Mouse (Mus musculus): ENCODE data around the gene Prkag1. TPM values are rescaled to one million over a fixed set of nuclear protein-coding genes. Genes with fewer than 3 reads are reported as not detected.
A peak's percentile ranks its signal among the peaks of the same experiment; 100 is the strongest.

The Prkag1 gene
- total RNA-seq, 2 experiments from 2014 or later, result 36.6 to 42.0 TPM

- no peak for DNase-seq
- intact Hi-C loops (cut with DNase I; ENCODE audit: low total_unique reads), result no loop called here
Observed at GRCm38 (mm10) chr15:98778806-98779205, 52.5 kb downstream of the Prkag1 start.

- intact Hi-C loops (cut with DNase I; ENCODE audit: low total_unique reads), result no loop called here
- no peak for DNase-seq
Observed at GRCm38 (mm10) chr15:98778191-98778770, 53.0 kb downstream of the Prkag1 start.

- intact Hi-C loops (cut with DNase I; ENCODE audit: low total_unique reads), result no loop called here
- no peak for DNase-seq
Observed at GRCm38 (mm10) chr15:98777762-98778161, 53.6 kb downstream of the Prkag1 start, which contains the start of gene Wnt10b. Gene Wnt10b, minus strand, starts transcription at chr15:98778150.

GRCm38 (mm10) chr15:98777005-98777616, 54.2 kb downstream of the Prkag1 start:
- intact Hi-C loops (cut with DNase I; ENCODE audit: low total_unique reads), result no loop called here
- no peak for DNase-seq

GRCm38 (mm10) chr15:98776280-98777004, 54.9 kb downstream of the Prkag1 start:
- intact Hi-C loops (cut with DNase I; ENCODE audit: low total_unique reads), result no loop called here
- DNase-seq, result peak; percentile 24

GRCm38 (mm10) chr15:98775533-98775932, 55.8 kb downstream of the Prkag1 start:
- no peak for DNase-seq
- intact Hi-C loops (cut with DNase I; ENCODE audit: low total_unique reads), result no loop called here

GRCm38 (mm10) chr15:98774096-98774495, 57.2 kb downstream of the Prkag1 start:
- no peak for DNase-seq
- intact Hi-C loops (cut with DNase I; ENCODE audit: low total_unique reads), result no loop called here

- DNase-seq, result no peak
- intact Hi-C loops (cut with DNase I; ENCODE audit: low total_unique reads), result no loop called here
Observed at GRCm38 (mm10) chr15:98772511-98773211, 58.7 kb downstream of the Prkag1 start.

- intact Hi-C loops (cut with DNase I; ENCODE audit: low total_unique reads), result no loop called here
- DNase-seq, result no peak
Observed at GRCm38 (mm10) chr15:98771813-98772425, 59.4 kb downstream of the Prkag1 start.

GRCm38 (mm10) chr15:98768259-98768658, 63.1 kb downstream of the Prkag1 start:
- no peak for DNase-seq
- intact Hi-C loops (cut with DNase I; ENCODE audit: low total_unique reads), result no loop called here

GRCm38 (mm10) chr15:98765929-98766328, 65.4 kb downstream of the Prkag1 start:
- intact Hi-C loops (cut with DNase I; ENCODE audit: low total_unique reads), result no loop called here

More at GRCm38 (mm10) chr15:98765929-98766328, 65.4 kb downstream of the Prkag1 start:
- DNase-seq, result no peak

Other genes with a start within 250 kb of the Prkag1 start
- gene Adcy6, start 221.4 kb downstream of the Prkag1 start, total RNA-seq (2021), result 10 to 100 TPM; 33.1 to 36.4 TPM
- 1 to 10 TPM; 6.6 to 9.5 TPM for gene Cacnb3, start 200.7 kb downstream of the Prkag1 start, total RNA-seq (2021)
- 10 to 100 TPM; 45.1 to 48.1 TPM for gene Ddx23, start 168.6 kb downstream of the Prkag1 start, total RNA-seq (2021)
- gene Rnd1, start 154.1 kb downstream of the Prkag1 start, total RNA-seq (2021), result 1 to 10 TPM in 1 of 2 experiments, under 1 TPM in 1; 0.40 to 1.2 TPM
- not detected for gene Ccdc65, start 123.3 kb downstream of the Prkag1 start, total RNA-seq (2021)
- 1 to 10 TPM; 3.9 to 4.4 TPM for gene Fkbp11, start 103.3 kb downstream of the Prkag1 start, total RNA-seq (2021)
- gene Arf3, start 68.3 kb downstream of the Prkag1 start, total RNA-seq (2021), result 10 to 100 TPM; 14.6 to 15.8 TPM
- 1 to 10 TPM in 1 of 2 experiments, under 1 TPM in 1; 0.78 to 1.5 TPM for gene Wnt10b, start 53.4 kb downstream of the Prkag1 start, total RNA-seq (2021)
- under 1 TPM in 1 of 2 experiments, not detected in 1; 0.10 TPM for gene Wnt1, start 41.7 kb downstream of the Prkag1 start, total RNA-seq (2021)
- gene Ddn, start 22.0 kb downstream of the Prkag1 start, total RNA-seq (2021), result 1 to 10 TPM; 1.6 to 2.7 TPM
- 10 to 100 TPM; 40.2 to 40.8 TPM for gene Kmt2d, start 39.7 kb upstream of the Prkag1 start, total RNA-seq (2021)
- 1 to 10 TPM; 1.1 to 2.0 TPM for gene Rhebl1, start 63.0 kb upstream of the Prkag1 start, total RNA-seq (2021)
- gene Dhh, start 67.0 kb upstream of the Prkag1 start, total RNA-seq (2021), result 1 to 10 TPM in 1 of 2 experiments, under 1 TPM in 1; 0.97 to 4.1 TPM
- gene Lmbr1l, start 86.7 kb upstream of the Prkag1 start, total RNA-seq (2021), result 10 to 100 TPM in 1 of 2 experiments, 1 to 10 TPM in 1; 4.4 to 11.3 TPM
- 10 to 100 TPM; 64.0 to 93.6 TPM for gene Tuba1b, start 103.0 kb upstream of the Prkag1 start, total RNA-seq (2021)
- gene Gm49450, start 122.0 kb upstream of the Prkag1 start, total RNA-seq (2021), result not detected
- gene Tuba1a, start 122.2 kb upstream of the Prkag1 start, total RNA-seq (2021), result 100 to 1,000 TPM in 1 of 2 experiments, 10 to 100 TPM in 1; 58.7 to 109 TPM
- 10 to 100 TPM; 14.3 to 21.0 TPM for gene Tuba1c, start 198.4 kb upstream of the Prkag1 start, total RNA-seq (2021)
- gene Prph, start 223.7 kb upstream of the Prkag1 start, total RNA-seq (2021), result 1 to 10 TPM; 1.2 to 1.4 TPM
- gene Troap, start 243.1 kb upstream of the Prkag1 start, total RNA-seq (2021), result 1 to 10 TPM; 1.4 to 1.8 TPM

Data from gastrocnemius, postnatal 14 days (tissue).